Mouse (Mus musculus): ENCODE results near the gene Mob3a. TPM values are rescaled to one million over a fixed set of nuclear protein-coding genes. Genes with fewer than 3 reads are reported as not detected.

The Mob3a gene
- polyA plus RNA-seq, 2 experiments = 33.7 to 36.5 TPM

DNA sequence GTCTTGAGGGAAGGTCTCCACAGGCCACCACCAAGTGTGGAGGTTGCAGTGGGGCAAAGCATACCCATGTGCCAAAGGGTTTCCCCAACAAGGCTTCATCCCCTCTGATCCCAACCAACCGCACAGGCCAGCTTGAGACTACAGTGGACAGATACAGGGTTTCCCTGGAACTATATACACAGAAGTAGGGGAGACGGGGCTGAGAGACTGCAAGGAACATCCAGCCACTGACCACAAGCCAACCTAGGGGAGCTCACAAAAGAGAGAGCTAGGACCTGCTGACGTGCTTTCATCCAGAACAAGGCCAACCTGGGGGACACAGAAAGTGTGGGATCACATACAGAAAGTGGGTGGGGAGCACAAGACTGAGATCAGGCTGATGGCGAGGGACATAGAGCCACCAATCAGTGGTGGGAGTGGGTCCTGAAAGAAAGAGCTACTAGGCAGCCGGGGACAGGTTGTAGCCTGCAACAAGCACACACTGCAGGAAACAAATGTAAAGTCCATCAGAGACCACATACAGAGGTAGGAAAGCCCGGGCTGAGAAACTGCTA is 26.8 kb downstream of the Mob3a start:
- H3K9me3 ChIP-seq (ENCODE audit: control insufficient read depth, low read length) = no peaks in the 10 kb centered on the region
- H3K4me1 ChIP-seq (ENCODE audit: control insufficient read depth, insufficient read depth, low read length) = peaks cover 48% of the 10 kb centered on the region

DNA sequence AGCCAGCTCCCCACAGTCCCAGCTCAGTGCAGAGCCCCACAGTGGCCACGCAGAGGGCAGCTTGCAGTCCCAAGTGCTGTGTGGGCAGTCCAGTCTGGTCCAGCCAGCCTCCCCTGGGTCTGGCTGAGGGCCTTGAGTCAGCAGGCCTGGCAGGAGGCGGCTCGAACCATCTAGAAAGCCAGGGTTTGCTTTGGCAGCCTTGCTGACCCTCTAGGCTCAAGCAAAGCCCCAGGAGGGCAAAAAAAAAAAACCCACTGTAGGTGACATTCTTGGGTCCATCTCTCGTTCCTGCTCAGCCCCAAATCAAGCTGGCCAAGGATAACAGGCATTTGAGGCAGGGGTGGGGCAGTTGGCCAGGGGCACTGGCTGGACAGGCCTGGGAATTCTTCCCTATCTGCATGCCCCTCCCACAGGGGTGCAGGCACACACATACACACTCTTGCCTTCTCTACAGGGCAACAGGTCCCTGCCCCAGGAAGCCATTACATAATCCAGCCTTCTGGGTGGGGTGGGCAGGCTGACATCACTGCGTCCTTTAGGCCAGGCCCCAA is 27.5 kb downstream of the Mob3a start:
- H3K9me3 ChIP-seq (ENCODE audit: control insufficient read depth, low read length) = no peaks in the 10 kb centered on the region
- WGBS = 65% methylated on average over 5 of the region's 5 CpGs
- no peak for TF ChIP-seq POLR2A (IDR thresholded peaks at IDR 0.05; ENCODE audit: borderline replicate concordance, extremely low read depth, insufficient read depth, insufficient read length)
- ATAC-seq (ENCODE audit: low FRiP score, low read depth) (no peak), DNase-seq (ENCODE audit: low spot score) (no peak)
- H3K4me3 ChIP-seq (replicated peaks; ENCODE audit: low read length) = peak overlapping the region; percentile 97
- H3K4me2 ChIP-seq (replicated peaks; ENCODE audit: low read depth, low read length, severe bottlenecking) = peak overlapping the region; percentile 87
- 0 out of 2 replicates have a peak overlapping the region, but pooled peaks have one; percentile 19 for H3K27ac ChIP-seq (replicated peaks; ENCODE audit: low read depth, low read length)
- peaks cover 49% of the 10 kb centered on the region for H3K36me3 ChIP-seq (ENCODE audit: control insufficient read depth, insufficient read depth, low read length)
- H3K9ac ChIP-seq (ENCODE audit: low read depth, low read length, severe bottlenecking) = peak overlapping the region; percentile 92
- peaks cover 44% of the 10 kb centered on the region for H3K4me1 ChIP-seq (ENCODE audit: control insufficient read depth, insufficient read depth, low read length)
- H3K27me3 ChIP-seq (ENCODE audit: control insufficient read depth, insufficient read depth, low read length) = no peaks in the 10 kb centered on the region

More for the DNA sequence above, 26.8 kb downstream of the Mob3a start:
- Histone ChIP-seq H3K9ac (ENCODE audit: low read depth, low read length, severe bottlenecking) (peak overlapping the region; percentile 92), H3K27ac (replicated peaks; ENCODE audit: low read depth, low read length) (peak overlapping the region; percentile 86; the same call in 1 of the 2 replicates), H3K36me3 (ENCODE audit: control insufficient read depth, insufficient read depth, low read length) (peaks cover 42% of the 10 kb centered on the region), H3K27me3 (ENCODE audit: control insufficient read depth, insufficient read depth, low read length) (no peaks in the 10 kb centered on the region), H3K4me2 (replicated peaks; ENCODE audit: low read depth, low read length, severe bottlenecking) (peak overlapping the region; percentile 87), H3K4me3 (replicated peaks; ENCODE audit: low read length) (peak overlapping the region; percentile 97)
- DNase-seq (ENCODE audit: low spot score) (no peak), ATAC-seq (ENCODE audit: low FRiP score, low read depth) (no peak)
- TF ChIP-seq POLR2A (IDR thresholded peaks at IDR 0.05; ENCODE audit: borderline replicate concordance, extremely low read depth, insufficient read depth, insufficient read length) = no peak
- WGBS = 18% methylated on average over 6 of the region's 6 CpGs

DNA sequence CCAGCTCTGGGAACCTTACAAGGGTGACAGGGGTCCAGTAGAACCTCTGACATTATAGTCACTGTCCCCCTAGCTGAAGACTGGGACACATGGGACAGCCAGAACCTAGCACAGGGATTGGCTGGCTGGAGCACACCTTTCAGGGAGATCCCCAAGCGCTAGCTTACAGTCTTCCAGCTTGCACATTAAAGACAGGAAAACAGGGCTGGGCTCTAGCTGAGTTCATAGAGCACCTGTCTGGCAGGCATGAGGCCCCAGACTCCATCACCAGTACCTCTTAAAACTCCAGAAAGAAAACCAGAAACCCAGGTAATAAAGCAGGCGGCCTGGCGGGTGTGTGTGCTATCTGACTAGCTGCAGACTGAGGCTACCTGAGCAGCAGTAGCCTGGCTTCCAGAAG is 28.1 kb downstream of the Mob3a start:
- H3K27me3 ChIP-seq (ENCODE audit: control insufficient read depth, insufficient read depth, low read length) = no peaks in the 10 kb centered on the region
- no peak for ATAC-seq (ENCODE audit: low FRiP score, low read depth)
- peak overlapping the region; percentile 97 for H3K4me3 ChIP-seq (replicated peaks; ENCODE audit: low read length)
- peaks cover 54% of the 10 kb centered on the region for H3K36me3 ChIP-seq (ENCODE audit: control insufficient read depth, insufficient read depth, low read length)
- peak overlapping the region; percentile 92 for H3K9ac ChIP-seq (ENCODE audit: low read depth, low read length, severe bottlenecking)
- TF ChIP-seq POLR2A (IDR thresholded peaks at IDR 0.05; ENCODE audit: borderline replicate concordance, extremely low read depth, insufficient read depth, insufficient read length) = no peak
- H3K9me3 ChIP-seq (ENCODE audit: control insufficient read depth, low read length) = no peaks in the 10 kb centered on the region
- no peak for DNase-seq (ENCODE audit: low spot score)
- WGBS = 37% methylated on average over 3 of the region's 3 CpGs
- H3K27ac ChIP-seq (replicated peaks; ENCODE audit: low read depth, low read length) = 0 out of 2 replicates have a peak overlapping the region, but pooled peaks have one; percentile 19
- peak overlapping the region; percentile 87 for H3K4me2 ChIP-seq (replicated peaks; ENCODE audit: low read depth, low read length, severe bottlenecking)
- peaks cover 38% of the 10 kb centered on the region for H3K4me1 ChIP-seq (ENCODE audit: control insufficient read depth, insufficient read depth, low read length)

DNA sequence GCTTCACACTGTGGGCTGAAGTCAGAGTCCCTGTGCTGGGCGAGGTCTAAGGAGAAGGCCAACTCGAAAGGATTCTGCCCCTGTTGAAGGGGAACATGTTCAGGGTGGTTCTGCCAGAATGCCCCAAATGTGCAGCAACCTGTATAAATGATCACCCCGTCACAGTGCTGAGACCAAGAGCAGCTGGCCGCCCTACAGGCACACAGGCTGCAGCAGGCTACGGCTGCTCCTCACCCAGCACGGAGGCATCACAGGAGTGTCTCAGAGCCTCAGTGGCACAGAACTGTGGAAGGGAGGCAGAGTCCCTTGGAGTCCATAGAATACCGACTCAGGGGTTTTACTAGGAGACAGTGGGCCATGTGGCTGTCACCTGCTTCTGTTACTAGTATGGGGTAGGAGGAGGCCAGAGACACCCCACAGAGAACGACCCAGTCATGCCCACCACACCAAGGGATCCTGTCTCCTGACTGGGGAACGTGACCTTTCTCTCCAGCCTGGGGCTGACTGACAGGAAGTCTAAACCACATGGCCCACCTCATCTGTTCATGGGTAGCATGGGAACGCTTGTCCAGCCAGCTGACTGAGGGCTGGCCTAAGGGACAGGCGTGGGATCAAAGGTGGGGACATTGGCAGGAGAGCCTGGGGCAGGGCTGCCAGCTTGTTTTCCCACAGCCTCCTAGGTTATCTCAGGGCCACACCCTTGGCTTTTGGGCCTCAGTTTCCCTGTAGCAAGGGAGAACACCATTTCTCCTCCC is 29.7 kb downstream of the Mob3a start:
- DNase-seq (ENCODE audit: low spot score) (no peak), ATAC-seq (ENCODE audit: low FRiP score, low read depth) (no peak)
- no peaks in the 10 kb centered on the region for H3K9me3 ChIP-seq (ENCODE audit: control insufficient read depth, low read length)
- H3K27ac ChIP-seq (replicated peaks; ENCODE audit: low read depth, low read length) = no peak overlapping the region
- TF ChIP-seq POLR2A (IDR thresholded peaks at IDR 0.05; ENCODE audit: borderline replicate concordance, extremely low read depth, insufficient read depth, insufficient read length) = no peak
- H3K9ac ChIP-seq (ENCODE audit: low read depth, low read length, severe bottlenecking) = no peak overlapping the region
- H3K27me3 ChIP-seq (ENCODE audit: control insufficient read depth, insufficient read depth, low read length) = no peaks in the 10 kb centered on the region
- no peak overlapping the region for H3K4me3 ChIP-seq (replicated peaks; ENCODE audit: low read length)
- H3K4me2 ChIP-seq (replicated peaks; ENCODE audit: low read depth, low read length, severe bottlenecking) = no peak overlapping the region
- peaks cover 22% of the 10 kb centered on the region for H3K4me1 ChIP-seq (ENCODE audit: control insufficient read depth, insufficient read depth, low read length)
- 75% methylated on average over 11 of the region's 11 CpGs for WGBS
- H3K36me3 ChIP-seq (ENCODE audit: control insufficient read depth, insufficient read depth, low read length) = peaks cover 70% of the 10 kb centered on the region

DNA sequence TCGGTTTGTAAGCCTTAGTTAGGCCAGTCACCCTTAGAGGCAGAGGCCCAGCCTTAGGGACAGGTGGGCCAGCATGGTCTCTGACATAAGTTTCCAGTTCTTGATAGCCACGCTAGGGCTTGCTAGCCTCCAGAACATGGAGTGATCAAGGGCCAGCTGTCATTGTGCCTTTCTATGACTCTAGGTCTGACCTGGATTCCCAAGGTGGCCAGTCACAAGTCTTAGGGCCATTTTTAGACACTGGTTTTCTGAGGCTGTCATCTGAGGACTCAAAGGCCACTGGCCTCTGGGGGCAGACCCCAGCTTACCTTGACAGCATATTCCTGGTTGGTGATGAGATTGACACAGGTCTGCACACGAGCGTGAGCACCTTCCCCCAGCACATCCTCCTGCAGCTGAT is 30.5 kb downstream of the Mob3a start:
- peaks cover 79% of the 10 kb centered on the region for H3K36me3 ChIP-seq (ENCODE audit: control insufficient read depth, insufficient read depth, low read length)
- peaks cover 19% of the 10 kb centered on the region for H3K4me1 ChIP-seq (ENCODE audit: control insufficient read depth, insufficient read depth, low read length)
- no peak overlapping the region for H3K9ac ChIP-seq (ENCODE audit: low read depth, low read length, severe bottlenecking)
- no peak for TF ChIP-seq POLR2A (IDR thresholded peaks at IDR 0.05; ENCODE audit: borderline replicate concordance, extremely low read depth, insufficient read depth, insufficient read length)
- no peak for DNase-seq (ENCODE audit: low spot score)
- WGBS = 90% methylated on average over 4 of the region's 4 CpGs
- no peaks in the 10 kb centered on the region for H3K27me3 ChIP-seq (ENCODE audit: control insufficient read depth, insufficient read depth, low read length)
- no peak for ATAC-seq (ENCODE audit: low FRiP score, low read depth)
- H3K4me2 ChIP-seq (replicated peaks; ENCODE audit: low read depth, low read length, severe bottlenecking) = no peak overlapping the region
- H3K4me3 ChIP-seq (replicated peaks; ENCODE audit: low read length) = no peak overlapping the region
- H3K9me3 ChIP-seq (ENCODE audit: control insufficient read depth, low read length) = no peaks in the 10 kb centered on the region
- no peak overlapping the region for H3K27ac ChIP-seq (replicated peaks; ENCODE audit: low read depth, low read length)

Measured in limb, embryonic 14.5 days (tissue).